Mouse (Mus musculus) thymus, postnatal 14 days (tissue): Measurements from ENCODE around the gene Rhox2e.
"Not testable (repeated sequence)": the region's sequence is repeated elsewhere in the genome, so short reads cannot be mapped to it uniquely, and the experiment has no call there.

ENCODE experiments used
- DNase-seq: peaks from one replicate; pipeline ENCODE4 v3.0.0; 2021

Gene Rhox2e

DNA sequence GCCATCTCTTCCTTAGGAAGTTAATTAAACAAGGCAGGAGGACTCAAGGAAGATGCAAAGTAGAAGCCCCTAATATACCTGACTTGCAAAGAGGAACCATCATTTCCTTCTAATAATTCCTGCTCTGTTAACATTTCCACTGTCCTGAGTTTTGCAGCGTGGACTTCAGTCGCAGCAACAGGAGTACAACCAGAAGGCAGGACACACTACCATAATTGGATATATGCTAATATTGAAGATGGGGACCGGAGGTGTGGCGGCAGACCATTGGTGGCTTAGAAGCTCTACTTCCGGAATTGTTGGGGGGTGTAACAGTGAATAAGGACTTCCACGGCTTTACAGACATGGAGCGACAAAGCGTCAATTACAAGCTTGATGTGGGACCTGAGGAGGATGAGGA lies at the start of gene Rhox2e:
TSS of gene Rhox2e (plus strand) at position 301 of the 400 bp plus-strand sequence.
- not testable (repeated sequence) for DNase-seq

GRCm38 (mm10) chrX:37514059-37514458 lies 16.2 kb upstream of the Rhox2e start, which contains the start of gene Rhox4d:
TSS of gene Rhox4d (plus strand) at chrX:37514359.
- DNase-seq: not testable (repeated sequence)

DNA sequence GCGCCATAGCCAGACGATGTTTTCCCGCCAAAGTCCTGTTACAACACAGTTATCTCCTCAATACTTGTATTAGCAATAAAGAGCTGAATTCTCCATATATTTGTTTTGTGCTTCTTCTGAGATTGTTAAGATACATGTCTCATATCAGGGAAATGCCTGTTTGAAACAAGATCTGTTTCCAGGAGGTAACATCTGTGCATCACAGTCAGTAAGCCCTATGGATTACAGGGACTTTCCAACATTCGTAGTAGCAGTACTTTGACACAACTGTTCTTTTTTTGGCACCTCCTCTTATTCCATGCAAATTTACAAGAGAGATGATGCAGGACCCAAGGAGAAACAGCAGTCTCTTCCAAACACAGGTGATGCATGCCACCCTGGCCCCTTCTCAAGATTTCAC lies 11.5 kb downstream of the Rhox2e start, which contains the start of gene Rhox3e:
TSS of gene Rhox3e (plus strand) at position 301 of the 400 bp plus-strand sequence.
- DNase-seq: not testable (repeated sequence)

- DNase-seq: not testable (repeated sequence)
Measured at GRCm38 (mm10) chrX:37557112-37557511, 26.9 kb downstream of the Rhox2e start, which contains the start of gene Rhox4e. TSS of gene Rhox4e (plus strand) at chrX:37557412.

GRCm38 (mm10) chrX:37571105-37571504 lies 40.9 kb downstream of the Rhox2e start, which contains the start of gene Rhox2f:
TSS of gene Rhox2f (plus strand) at chrX:37571405.
- DNase-seq: not testable (repeated sequence)

DNA sequence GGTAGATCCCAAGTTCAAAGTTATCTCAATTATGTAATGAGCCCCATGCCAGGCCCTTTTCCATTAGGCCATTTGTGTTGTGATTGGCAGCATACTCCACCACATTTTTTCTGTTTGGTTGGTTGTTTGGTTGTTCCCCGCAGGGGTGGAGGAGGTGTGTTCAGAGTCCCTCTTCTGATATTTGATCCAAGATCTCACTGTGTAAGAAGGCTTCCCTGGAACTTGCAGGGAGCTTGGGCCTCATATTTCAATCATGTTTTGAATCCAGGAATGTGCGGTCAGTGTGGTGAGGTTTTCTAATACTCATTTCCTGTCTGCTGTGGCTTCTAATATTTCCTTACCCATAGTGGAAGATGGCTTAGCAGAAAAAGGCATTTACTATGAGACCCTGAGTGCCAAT lies 42.4 kb downstream of the Rhox2e start:
- DNase-seq: not testable (repeated sequence)

DNA sequence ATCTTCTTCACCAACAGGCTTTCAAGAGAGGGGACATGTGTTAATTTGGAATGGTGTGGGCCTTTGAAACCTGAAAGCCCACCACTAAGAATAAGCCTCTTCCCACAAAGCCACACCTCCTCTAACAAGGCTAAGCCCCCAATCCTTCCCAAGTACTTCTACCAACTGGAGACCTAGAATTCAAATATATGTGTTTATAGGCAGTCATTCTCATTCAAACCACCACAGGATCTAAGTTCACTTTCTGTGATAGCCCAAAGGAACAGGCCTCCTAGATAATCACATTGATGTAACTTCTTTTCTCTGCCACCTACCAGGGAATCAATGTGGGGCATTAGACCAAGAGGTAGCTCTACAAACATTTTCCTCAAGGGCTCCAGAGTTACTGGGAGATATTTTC lies 50.4 kb downstream of the Rhox2e start, which contains the start of gene Rhox3f:
TSS of gene Rhox3f (plus strand) at position 301 of the 400 bp plus-strand sequence.
- not testable (repeated sequence) for DNase-seq
